Mouse (Mus musculus) urinary bladder, postnatal 14 days (tissue): ENCODE data around the gene Ifitm6.
"Not testable (repeated sequence)": the region's sequence is repeated elsewhere in the genome, so short reads cannot be mapped to it uniquely, and the experiment has no call there.

ENCODE experiments used
- DNase-seq: peaks from one replicate; pipeline ENCODE4 v3.0.0; 2021; ENCODE audit warnings: low spot score

The Ifitm6 gene

DNA sequence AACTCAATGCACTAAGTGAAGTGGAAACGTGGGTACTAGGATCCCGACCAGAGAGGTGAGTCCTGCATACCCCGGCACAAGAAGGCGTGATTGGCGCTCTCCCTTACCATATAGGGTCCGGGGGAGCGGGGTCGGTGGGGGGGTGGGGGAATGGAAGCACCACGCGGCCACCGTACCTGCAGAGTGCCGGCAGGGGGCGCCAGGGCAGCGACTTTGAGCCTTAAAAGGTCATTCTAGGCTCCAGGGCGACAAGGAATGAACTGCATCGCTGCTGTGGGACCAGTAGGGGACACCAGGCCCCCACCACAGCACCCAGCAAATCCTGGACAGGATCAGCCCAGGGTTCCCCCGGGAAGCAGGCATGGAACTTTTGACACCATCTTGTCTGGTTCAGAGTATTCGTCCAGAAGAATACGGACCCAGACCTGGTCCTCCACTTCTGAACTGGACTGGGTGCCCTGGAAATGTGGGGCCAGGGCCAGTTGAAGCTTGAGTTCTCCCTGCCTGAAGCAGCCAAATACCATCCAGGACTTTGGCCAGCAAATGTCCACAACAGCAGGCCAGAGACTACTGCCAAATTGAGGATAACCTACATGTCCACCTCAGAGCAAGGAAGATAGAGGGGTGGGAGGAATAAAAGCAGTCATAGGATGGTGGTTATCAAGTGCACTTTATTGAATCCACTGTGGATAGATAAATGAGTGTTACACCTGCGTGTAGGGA, 8.6 kb downstream of the Ifitm6 start:
- peak; percentile 87 for DNase-seq

DNA sequence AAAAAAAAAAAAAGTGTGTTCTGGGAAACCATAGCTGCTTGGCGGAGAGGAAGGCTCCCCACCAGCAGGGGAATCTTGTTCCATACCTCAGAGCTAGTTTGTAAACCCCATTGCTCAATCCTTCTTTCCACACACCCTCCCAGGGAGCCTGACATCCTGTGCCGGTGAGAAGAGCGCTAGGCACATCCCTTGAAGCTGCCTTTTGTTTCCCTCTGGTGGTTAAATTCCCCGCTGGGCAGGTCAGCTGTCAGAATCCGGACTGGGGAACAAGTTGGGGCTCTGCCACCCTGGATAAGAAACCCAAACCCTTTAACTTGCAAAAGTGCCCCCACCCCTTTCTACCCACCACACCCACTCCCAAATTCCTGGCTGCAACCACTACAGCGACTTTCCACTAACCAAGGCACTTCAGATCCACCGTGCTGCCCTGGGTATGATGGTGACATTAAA, 9.4 kb downstream of the Ifitm6 start:
- peak; percentile 53 for DNase-seq

DNA sequence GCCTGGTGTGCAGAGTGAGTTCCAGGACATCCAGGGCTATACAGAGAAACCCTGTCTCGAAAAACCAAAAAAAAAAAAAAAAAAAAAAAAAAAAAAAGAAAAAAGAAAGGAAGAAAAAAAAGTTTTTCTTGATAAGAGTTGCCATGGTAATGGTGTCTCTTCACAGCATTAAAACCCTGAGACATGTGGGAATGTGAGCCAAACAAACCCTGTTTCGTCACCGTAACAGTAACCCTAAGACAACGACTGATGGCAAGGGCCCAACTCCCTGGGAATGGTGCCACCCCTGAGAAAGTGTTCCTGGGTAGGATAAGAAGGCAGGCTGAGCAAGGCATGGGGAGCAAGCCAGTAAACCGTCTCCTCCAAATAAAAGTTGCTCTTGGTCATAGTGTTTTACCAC, 10.8 kb downstream of the Ifitm6 start:
- peak; percentile 31 for DNase-seq

DNA sequence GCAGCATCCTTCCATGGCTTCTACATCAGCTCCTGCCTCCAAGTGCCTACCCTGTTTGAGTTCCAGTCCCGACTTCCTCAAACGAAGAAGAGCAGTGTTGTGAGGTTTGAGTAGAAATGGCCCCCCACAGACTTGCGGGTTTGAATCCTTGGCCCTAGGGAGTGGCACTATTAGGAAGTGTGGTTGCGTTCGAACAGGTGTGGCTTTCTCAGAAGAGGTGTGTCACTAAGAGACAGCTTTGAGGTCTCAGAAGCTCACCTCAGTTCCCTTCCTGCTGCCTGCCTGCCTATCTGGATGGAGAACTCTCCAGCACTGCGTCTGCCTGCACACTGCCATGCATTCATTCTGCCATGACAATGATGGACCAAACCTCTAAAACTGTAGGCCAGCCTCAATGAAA, 11.3 kb downstream of the Ifitm6 start:
- no peak for DNase-seq

DNA sequence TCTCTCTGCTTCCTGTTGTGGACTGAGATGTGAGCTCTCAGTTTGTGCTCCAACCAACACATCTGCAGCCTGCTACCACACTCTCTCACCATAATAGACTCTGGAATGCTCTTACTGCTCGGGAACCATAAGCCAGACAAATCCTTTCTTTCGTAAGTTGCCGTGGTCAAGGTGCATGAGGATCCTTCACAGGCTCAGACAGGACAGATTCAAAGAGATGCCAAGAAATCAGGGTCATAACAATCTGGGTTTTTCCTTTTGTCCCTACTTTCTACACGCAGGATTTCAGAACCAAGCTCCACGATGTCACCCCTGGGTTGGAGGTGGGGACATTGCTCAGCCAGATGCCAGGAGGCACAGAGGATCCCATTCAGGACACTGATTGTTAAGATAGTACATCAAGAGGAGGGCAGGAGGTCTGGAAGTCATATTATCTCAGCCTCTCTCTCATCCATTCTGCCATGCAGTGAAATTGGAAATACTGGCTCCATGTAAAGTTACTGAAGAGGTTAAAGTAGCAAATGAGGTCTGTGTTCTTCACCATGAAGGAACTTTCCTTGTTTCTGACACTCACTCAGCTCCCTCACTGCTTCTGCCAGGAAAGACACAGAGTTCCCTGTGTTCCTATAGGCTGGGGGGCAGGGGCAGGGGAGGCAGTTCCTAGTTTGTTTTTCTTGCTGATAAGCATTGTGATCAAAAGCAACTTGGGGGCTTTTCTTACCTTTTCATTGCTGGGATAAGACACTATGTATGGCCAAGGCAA, 14.3 kb downstream of the Ifitm6 start:
- DNase-seq = no peak

DNA sequence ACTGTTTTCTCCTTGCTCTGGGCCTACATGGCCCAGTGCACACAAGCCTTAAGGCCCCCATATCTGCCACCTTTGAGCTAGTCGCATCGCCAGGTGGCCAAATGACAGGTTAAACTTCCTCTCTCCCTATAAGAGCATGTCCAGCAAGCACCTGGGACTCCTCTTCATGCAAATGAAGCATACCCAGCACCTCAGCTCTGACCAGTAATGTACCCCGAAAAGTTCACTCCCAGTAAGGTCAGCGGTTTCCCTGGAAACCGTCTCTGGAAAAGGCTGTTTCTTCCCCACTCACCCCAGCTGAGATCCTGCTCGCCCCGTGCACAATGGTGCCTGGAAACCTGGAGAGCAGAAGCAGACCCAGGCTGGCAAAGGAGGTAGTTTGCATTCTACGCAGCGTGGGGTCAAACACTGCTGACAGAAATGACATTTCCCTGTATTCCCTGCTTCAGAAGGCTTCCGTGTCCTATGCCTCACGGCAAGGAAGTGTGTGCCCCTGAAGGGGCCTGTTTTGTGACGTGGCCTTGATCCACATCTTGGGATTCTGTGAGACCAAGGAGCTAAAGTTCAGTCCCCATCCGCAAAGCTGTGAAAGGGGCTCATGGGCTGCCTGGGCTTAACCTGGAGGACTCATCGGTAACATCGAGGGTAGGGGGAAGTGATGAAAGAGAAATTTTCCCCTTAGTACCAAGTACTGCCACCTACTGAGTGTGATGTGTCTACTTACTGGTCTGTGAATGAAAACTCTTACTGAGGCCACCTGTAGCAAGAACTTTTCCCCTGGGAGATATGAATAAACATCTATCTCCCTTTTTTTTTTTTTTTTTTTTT, 16.6 kb downstream of the Ifitm6 start:
- no peak for DNase-seq

- DNase-seq = no peak
Measured at GRCm38 (mm10) chr7:140998853-140999700, 18.6 kb downstream of the Ifitm6 start.

DNA sequence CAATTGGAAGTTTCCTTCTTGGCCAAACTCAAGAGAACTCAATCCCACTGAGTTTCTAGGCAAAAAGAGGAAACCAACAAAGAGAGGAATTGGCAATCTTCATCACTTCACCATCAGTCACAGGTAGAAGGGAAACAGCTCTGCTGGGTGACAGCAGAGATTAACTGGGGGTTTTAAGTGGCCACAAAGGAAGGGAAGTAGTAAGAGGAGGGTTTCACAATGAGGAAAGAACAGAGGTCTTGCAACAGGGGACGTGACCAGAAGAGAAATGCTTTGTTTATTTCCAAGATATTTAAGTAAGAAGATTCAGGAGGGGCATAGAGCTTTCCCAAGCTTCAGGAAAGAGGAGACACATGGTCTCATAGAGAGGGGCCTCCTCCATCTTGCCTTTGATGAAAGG, 19.9 kb downstream of the Ifitm6 start:
- no peak for DNase-seq

DNA sequence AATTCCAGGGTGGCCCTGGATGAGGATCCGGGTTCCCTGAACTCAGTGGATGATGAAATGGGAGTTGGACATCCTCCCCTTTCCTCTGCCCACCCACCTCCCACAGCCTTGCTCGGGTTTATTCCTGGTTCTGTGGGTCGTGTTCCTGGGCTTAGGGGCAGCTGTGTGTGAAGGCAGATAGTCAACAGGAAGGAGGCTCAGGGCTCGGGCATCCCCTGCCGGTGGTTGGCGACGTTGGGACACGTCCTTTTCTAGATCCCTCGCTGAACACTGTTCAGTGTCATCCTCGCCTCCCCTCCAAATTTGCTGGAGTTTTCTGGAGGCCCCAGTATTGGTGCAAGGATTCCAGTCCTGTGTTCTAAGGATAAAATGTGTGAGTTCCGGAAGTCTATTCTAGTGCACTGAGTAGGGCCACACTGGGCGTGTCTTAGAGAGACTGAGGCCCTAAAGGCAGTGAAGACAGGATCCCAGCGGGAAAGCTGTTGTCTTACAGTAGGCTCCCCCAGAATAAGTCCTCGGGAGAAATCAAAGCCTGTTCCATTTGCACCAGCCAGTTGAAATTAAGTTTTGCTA, 26.5 kb downstream of the Ifitm6 start:
- no peak for DNase-seq

DNA sequence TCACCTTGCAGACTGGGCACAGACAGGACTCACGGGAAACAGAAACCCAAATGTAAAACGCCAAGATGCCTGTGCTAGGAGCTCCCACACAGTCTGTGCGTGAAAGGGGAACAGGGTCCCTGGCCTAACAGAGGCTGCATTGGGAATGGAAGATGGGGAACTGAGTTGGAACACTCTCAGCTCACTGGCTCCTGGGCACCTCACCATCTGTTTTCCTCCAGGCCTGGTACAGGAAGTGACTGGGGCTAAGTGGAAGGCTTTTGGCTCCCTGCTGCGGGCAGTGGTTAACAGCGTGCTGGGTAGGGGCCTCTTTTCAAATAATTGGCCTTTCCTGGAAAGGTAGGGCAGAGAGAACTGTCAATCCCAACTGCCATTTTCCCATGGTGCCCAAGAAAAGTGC, 27.1 kb downstream of the Ifitm6 start:
- no peak for DNase-seq

DNA sequence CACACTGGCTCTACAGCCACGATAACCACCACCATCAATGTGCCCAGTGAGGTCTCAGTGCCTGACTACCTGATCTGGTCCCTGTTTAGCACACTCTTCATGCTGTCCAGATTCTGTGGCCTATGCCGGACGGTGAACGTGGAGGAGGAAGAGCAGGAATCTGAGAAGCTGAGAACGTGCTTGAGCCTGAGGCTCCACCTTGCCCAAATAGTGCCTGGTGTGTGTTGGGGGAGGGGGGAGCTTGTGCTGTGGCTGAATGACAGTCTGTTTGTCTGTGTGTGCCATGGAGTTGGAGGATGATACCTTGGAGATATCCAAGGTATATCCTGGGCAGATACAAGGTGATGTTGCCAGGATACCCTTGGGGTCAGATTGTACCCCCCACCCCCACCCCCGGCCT, 27.5 kb downstream of the Ifitm6 start:
- DNase-seq = no peak

DNA sequence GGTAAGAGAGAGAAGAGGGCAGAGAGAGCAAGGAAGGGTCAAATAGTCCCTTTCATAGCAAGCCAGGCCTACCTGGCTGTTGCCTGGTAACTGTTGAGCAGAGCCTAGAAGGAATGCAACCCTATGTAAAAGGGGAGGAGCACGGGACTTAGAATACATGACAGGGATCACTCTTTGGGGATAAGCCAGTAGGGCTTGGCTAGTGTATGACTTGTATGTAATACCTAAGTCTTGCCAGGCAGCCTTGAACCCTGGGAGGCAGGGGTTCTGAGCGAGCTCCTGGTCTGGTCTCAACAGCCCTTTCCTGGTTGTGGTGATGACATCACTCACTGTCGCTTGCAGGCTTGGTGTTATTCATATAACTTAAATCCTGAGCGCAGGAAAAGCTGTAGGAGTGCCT, 28.7 kb downstream of the Ifitm6 start:
- no peak for DNase-seq

- no peak for DNase-seq
Measured at GRCm38 (mm10) chr7:140987182-140988138, 30.3 kb downstream of the Ifitm6 start.

DNA sequence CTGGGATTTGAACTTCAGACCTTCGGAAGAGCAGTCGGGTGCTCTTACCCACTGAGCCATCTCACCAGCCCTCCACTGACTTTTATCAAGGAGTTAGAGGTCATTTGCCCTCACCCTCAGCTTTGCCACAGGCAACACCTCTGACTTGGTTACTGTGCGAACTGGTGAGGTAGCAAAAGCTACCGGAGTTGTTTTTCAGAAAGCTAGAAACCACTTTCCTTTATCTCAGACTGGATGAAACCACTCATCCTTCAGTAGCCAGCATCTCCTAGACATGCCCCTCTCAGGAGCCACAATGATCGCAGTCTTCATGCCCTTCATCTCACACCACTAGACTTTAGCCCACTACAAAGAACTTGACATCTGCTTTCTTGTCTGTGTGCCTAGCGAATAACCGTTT, 34.8 kb downstream of the Ifitm6 start:
- DNase-seq = no peak

GRCm38 (mm10) chr7:140981704-140982103, 36.0 kb downstream of the Ifitm6 start:
- DNase-seq = no peak

- not testable (repeated sequence) for DNase-seq
Measured at GRCm38 (mm10) chr7:140976720-140977119, 41.0 kb downstream of the Ifitm6 start.

DNA sequence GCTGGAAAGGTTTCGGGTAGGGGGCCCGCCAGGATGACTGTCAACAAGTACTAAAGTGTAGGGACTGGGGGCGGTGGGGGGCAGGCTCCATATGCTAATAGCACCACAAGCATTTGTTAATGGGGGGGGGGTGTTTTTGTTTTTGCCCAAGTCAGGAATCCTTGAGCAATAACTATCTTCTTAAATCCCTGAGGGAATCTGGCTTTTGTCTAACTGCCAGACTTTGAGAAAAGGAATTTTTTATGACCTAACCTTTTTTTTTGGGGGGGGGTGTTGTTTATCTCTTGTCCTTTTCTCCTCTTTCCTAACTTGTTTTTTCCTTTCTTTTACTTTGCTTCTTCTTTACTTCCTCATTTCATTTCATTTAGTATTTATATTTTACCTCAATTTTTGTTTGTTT, 42.3 kb downstream of the Ifitm6 start:
- no peak for DNase-seq

- no peak for DNase-seq
Measured at GRCm38 (mm10) chr7:140974940-140975339, 42.8 kb downstream of the Ifitm6 start.

DNA sequence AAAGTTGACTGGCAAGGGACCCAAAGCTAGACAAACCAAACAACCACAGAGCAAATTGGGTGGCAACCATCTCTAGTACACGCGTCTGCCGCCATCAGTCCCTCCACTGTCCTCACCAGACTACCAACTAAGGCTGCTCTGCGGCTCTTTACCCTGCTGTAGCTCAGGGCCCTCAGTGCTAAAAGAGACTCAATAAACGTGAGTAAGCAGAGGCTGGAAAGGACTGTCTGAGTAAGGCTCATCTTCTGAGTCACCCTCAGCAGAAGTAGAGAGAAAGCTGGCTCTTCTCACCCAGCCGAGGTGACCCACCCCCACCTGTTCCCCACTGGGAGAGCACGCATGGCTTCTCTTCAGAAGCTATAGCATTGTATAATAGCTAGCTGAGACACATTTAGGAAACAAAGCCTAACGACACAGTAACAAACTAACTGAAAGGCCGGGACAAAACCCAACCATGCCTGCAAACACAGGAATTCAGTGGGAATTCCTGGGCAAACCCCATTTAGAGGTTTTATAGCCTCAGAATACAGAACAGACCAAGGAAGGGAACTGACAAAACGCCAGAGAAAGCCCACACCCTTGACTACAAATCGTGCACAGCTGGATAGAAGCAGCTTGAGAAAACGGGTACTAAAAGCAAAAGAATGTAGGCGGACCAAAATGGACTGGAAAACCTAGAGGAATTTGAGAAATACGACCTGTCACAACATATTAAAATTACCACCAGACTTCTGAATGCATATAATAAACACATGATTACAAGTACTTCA, 44.1 kb downstream of the Ifitm6 start:
- no peak for DNase-seq
